Mouse (Mus musculus) mouse trophoblast stem cell (cell line): ENCODE measurements around the gene Arhgef25.

Source experiments
- in situ Hi-C, 2 experiments: fragments of 300-500 bp; cut with MseI, MboI; formaldehyde crosslinking; loops; 2 replicates in 1 of 2; 3 replicates in 1 of 2; pipeline ENCODE4 v1.15.1; 2025

The Arhgef25 gene

DNA sequence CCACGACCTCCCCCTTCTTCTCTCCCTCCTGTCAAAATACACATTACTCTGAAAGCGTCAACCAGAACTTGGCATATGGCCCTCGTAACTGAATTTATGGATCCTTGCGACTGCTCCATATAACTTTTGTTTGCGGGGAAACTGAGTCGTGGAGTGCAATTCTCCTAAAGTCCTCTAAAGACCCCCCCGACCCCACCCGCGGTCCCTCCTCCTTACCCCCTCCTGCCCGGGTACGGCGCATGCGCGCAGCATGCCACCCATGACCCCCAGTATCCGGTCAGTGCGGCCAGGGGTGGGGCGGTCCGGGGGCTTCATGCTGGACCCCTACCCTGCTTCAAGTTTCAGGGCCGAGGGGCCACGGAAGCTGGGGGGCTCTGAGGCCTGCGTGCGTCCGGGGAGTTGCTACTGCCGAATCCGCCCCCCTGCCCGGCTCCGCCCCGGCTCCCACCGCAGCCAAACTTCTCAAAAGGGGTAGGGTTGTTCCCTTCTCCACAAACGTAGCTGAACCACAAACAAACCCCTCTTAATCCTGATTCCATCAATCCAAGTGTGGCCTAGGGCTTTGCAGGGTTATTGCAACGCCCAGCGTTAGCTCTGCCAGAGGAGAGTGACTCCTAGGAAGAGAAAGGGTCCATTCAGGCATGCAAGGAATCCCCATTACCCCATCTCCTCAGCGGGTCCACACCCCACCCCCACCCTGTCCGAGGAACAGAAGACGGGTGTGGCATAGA lies at the start of gene Arhgef25:
Gene Arhgef25, minus strand, starts transcription at position 433 of the 731 bp plus-strand sequence.
- in situ Hi-C loops: no loop called here

DNA sequence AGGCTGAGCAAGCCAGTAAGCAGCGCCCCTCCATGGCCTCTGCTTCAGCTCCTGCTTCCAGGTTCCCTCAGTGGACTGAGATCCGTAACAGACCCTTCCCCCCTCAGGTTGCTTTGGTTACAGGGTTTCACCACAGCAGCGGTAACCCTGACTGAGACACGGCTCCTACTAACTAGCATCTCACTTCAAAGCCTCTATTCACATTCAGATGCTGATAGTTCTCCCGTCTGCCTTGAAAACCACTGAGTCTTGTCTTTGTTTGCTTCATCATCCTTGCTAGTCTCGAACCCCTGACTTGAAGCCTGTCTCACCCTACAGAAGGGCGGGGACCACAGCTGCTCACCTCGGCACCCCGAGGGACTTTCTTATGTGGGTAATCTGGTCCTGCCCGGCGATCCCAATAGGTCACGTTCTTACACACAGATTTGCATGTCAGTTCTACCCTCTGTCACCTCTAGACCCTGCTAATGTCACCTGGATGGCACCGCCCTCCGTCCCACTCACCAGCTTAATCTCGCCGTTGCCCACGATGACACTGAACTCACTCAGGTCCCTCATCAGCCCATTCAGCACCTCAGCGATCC lies 48.5 kb upstream of the Arhgef25 start:
- in situ Hi-C loops: no loop called here

DNA sequence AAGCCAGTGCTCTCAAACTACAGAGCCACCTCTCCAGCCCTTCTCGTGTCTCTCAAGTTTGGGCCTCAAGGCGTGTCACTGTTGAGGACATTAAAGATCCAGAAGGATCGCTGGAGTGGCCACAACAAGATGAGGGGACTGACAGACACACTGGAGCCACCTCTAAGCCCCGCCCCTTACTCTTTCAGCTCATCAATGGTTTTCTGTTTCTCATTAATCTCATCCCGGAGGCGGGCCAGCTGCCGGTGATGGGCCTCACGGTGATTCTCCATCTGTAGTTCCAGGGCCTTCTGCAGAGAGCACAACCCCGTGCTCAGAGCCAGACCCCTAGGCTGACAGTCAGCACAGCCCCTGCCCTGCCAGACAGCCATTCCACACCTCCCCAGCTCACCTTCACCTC lies 46.7 kb upstream of the Arhgef25 start:
- in situ Hi-C loops: no loop called here

DNA sequence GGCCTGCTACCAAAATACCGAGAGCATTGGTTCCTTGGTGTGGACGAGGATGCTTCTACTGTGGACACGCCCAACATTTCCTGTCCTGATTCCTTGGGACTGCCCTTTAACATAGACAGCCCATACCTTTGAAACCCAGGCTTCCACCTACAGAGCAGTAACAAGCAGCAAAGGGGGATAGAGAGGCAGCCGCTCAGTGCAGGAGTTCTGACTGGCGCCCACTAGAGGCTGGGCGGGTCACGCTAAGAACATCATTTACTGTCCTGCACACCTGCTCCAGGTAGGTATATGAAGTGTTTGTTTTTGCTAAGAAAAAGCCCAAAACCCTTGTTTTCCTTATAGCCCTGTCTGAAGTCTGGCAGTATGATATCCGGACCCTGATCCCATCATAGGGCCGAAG lies 43.3 kb upstream of the Arhgef25 start:
- in situ Hi-C loops: no loop called here

DNA sequence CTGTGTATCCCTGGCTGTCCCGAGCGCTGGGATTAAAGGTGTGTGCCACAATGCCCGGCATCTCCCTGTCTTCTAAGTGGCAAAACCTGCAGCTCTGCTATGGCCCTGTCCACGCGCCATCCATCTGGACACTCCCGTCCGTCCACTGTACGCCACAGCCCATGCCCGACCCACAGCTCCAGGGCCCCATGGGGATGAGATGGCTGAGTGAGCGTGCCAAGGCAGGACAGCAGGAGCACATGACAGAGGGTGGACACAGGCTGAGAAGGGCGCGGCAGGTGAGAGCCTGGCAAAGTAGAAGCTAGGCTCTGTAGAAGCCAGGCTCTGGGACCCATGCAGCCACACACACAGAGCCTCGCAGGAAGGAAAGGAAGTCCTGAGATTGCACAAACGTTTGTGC lies 41.9 kb upstream of the Arhgef25 start:
- in situ Hi-C loops: no loop called here

DNA sequence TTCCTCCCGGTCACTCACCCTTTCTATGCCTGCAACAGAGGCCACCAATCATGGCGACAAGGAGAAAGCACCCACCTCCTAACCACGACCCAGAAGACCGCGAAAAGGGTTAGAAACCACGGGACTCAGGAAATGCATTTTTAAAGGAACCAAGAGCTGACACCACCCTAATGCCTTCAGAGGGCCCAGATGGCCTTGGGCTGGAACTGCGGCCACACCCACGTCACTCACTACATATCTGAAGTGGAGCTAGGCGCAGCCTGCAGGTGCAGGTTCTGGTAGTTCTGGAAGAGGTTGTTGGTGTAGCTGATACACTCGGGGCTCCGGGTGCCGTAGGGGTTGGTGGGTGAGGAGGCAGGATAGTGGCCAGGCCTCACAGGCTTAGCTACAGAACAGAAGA lies 40.8 kb upstream of the Arhgef25 start:
- in situ Hi-C loops: no loop called here

DNA sequence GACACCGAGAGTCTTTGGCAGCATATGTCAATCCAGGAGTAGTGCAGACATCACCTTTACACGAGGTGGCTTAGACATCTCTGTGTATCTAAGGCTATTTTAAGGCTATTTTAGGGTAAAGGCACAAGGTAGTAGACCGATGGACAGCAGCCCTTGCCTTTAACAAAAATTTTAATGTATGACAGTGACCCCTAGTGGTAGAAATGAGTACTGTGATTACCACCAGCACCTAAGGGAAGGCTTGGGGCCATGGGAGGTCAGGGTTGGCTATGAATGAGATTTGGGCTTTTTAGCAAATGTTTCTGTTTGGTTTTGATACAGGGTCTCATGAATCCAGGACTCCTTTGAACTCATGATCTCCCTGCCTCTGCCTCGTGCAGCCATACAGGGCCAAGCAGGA lies 39.0 kb upstream of the Arhgef25 start:
- in situ Hi-C loops: loop anchor here in 1 of 2 experiments (5.0 kb wide), 1 partner anchor 52 kb away; no protein-coding TSS in a partner anchor

DNA sequence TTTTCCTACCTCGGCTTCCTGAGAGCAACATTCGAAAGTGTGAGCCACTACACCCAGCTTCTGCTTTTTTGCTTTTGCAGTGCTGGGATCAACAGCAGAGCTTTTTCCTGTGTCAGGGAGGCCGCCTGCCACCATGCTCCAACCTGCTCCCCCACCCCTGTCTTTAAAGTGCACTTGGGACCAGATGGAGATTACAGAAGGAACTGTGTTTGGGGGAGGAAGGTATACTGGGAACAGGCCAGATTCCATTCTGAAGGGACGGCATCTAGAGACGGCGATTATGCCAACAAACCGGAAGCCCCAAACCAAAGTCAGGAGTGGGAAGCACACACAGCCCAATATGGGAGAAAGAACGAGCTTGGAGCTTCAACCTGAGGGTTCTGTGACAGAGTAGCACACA lies 37.3 kb upstream of the Arhgef25 start:
- in situ Hi-C loops: loop anchor here in 1 of 2 experiments (5.0 kb wide), 1 partner anchor 50 kb away; no protein-coding TSS in a partner anchor

DNA sequence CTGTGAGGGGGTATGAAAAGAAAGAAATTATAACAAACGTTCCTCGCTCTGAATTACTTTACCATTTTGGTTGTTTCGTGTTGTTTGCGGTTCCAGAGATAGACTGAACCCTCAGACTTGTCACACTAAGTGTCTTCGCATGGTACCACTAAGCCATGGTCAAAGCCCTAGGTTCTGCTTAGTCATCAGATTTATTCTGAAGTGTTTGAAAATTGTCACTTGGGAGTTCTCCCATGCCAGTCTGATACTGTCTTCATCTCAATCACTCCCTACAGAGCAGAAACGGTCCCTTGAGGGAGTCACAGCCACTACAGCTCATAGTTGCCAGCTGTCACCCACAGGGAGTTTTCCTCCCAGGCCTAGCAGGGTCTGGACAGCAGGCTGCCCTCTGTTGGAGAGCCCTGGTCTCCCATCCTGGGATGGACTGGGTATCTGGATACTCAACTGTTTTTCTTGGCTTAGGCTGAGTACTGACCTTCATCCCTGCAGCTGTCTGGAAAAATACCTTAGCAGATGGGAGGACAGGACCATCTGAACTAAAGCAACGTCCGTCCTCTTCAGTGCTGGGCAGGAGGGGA lies 36.5 kb upstream of the Arhgef25 start:
- in situ Hi-C loops: loop anchor here in 1 of 2 experiments (5.0 kb wide), 1 partner anchor 49 kb away; no protein-coding TSS in a partner anchor

DNA sequence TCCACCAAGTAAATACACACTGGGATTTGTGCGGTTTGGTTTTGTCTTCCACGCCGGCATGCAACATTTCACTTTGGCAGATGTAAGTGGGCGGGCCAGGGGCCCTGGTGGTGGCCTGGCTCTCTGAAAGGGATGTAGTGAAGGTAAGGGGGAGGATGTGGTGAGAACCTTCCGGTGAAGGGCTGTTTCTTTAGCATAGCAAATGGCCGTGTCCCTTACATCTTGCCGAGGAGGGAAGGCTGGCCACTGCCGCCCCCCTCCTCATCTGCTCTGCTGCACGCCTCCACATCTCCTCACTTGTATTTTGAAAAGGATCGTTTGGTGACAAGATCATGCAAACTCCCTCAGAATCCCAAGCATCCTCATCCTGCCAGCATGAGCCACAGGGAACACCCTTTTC lies 35.8 kb upstream of the Arhgef25 start:
- in situ Hi-C loops: loop anchor here in 1 of 2 experiments (5.0 kb wide), 1 partner anchor 48 kb away; no protein-coding TSS in a partner anchor

DNA sequence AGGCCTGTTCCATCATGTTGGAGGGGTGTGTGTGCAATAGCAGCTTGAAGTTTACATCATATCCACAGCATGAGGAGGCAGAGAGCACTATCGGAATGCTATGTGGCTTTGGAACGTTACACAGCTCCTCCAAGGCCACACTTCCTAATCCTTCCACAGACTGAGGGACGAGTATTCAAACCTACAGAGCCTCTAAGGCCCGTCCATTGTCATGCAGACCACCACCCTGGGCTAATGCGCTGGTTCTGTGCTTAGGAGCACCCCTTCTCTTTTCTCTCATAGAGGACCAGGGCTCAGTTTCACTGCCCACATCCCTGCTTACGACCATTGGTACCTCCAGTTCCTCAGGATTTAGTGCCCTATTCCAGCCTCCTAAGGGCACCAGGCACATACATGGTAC lies 35.3 kb upstream of the Arhgef25 start:
- in situ Hi-C loops: loop anchor here in 1 of 2 experiments (5.0 kb wide), 1 partner anchor 48 kb away; no protein-coding TSS in a partner anchor

DNA sequence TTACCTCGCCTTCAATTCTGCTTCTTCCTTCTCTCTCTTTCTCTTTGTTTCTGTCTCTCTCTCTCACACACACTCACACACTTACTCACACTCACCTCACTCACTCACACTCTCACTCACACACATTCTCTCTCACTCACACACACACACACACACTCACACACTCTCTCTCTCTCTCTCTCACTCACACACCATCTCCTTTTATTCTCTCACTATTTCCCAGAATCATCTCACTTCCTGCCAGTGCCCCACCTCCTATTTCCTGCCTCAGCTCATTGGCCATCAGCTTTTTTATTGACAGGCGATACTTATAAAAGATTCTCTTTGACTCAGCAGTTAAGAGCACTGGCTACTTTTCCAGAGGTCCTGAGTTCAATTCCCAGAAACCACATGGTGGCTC lies 28.5 kb upstream of the Arhgef25 start:
- in situ Hi-C loops: no loop called here

DNA sequence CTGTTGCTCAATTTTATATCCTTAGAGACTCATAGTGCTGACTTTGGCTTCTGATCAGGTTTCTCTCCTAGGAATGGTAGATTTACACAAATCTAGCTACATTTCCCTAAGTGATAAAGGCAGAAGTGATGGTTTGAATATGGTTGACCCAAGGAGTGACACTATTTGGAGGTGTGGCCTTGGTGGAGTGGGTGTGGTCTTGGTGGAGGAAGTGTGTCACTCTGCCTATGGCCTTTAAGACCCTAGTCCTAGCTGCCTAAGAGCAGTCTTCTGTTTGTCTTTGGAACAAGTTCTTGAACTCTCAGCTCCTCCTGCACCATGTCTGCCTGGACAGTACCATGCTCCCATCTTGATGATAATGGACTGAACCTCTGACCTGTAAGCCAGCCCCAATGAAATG lies 27.3 kb upstream of the Arhgef25 start:
- in situ Hi-C loops: no loop called here

DNA sequence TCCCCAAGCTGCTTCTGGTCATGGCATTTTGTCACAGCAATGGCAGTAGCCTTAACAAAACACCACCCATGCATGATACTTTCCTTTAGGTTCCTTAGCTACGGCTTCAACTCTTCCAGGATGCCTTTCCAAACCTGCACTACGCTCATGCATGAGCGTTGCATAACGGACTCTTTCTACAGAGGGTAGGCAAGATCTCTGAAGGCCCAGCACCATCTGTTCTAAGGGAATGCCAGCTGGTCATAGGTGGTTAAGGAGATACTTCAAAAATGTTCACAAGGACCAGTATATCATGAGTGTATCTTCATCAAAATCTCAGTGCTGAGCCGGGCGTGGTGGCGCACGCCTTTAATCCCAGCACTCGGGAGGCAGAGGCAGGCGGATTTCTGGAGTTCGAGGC lies 26.6 kb upstream of the Arhgef25 start:
- in situ Hi-C loops: no loop called here

DNA sequence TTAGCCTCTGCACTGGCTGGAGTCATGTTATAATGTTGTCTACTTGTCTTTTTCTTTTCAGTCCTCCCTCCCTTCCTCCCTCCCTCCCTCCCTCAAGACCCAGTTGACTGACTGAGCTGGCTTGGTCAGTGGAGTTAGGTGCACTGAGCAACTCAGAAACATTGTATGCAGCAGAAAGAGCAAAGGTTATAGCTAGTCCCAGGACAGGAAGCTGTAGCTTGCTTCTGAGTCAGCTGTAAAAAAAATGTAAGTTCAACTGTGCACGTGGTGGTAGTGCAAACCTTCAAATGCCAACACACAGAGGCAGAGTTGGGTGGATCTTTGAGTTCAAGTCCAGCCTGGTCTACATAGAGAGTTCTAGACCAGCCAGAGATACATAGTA lies 24.5 kb upstream of the Arhgef25 start:
- in situ Hi-C loops: no loop called here

DNA sequence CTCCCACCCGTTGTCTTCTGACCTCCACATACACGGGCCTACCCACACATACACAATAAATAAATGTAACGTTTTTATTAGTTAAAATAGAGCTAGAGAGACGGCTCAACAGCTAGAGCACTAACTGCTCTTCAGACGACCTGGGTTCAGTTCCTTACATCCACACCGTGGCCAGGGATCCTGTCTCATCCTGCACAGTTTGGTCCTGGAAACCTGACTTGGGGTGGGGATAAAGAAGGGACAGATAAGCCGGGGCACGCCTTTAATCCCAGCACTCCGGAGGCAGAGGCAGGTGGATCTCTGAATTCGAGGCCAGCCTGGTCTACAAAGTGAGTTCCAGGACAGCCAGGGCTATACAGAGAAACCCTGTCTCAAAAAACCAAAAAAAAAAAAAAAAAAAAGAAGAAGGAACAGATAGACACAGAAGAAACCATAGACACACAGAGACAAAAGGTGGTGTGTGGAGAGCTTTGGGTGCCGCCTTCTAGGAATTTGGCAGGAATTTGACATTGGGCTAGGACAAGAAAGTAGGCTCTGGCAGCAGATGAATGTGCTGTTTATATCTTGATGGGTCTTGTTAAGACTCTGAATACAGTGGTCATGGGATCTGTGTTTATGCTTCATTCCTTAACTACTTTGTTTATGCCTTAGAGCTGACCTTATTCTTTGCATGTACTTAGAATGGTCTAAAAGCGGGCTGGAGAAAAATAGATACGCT lies 24.0 kb upstream of the Arhgef25 start:
- in situ Hi-C loops: no loop called here

DNA sequence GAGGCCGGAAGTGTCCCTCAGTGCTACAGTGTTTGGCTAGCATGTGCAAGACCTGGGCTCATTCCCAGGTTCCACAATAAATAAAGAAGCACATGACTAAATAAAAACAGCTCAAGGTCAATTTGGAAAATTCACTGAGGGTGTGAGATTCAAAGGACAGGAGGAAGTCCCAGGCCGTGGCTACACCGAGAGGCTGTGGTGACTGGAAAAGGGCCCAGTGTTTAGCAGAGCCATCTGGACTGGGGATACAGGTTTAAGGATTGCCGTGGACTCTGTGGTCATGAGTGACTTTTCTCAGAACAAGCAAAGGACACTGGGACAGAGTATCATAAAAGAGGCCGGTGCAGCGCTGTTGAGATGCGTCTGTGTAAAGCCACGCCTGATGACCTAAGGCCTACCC lies 23.4 kb upstream of the Arhgef25 start:
- in situ Hi-C loops: no loop called here

DNA sequence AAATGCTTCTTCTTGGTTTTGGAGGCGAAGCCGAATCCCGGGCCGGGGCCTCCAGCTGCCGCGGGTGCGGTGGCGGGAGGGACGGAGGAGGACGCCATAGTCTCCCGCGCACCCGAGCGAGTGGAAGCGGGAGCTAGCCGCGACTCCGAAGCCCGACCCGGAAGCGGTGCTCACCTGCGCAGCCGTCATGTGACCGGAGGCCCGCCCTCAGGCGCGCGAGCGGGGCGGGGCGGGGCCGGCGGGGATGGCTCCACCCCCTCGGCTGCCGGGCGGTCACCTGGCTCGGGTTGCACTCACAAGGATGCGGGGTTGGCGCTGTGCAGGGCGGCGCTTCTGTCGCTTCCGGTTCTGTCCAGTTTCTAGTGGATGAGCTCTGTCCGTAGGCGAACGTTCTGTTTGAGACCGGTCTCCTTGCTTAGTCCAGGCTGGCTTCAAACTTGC lies 21.6 kb upstream of the Arhgef25 start, which contains the start of gene Pip4k2c:
Gene Pip4k2c, minus strand, starts transcription at position 172 of the 441 bp plus-strand sequence.
- in situ Hi-C loops: no loop called here

DNA sequence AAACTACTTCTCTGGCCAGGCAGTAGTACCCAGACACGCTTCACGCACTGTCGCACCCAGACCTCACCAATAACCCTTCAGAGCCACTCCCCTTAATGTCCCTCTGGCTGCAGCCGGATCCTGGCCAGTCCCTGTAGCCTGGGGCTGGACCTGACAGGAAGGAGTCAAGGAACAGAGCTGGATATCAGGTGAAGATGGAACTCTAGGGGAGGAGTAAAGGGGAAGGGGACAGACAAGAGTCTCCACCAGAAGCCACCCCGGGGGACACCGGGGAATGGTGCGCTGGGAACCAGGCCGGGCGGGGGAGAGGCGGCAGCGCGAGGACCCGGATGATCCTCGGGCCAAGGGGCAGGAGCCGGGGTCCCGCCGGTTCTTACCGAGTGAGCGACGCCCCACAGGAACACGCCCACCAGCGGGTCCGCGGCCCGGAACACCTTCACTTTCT lies 21.1 kb upstream of the Arhgef25 start:
- in situ Hi-C loops: no loop called here

DNA sequence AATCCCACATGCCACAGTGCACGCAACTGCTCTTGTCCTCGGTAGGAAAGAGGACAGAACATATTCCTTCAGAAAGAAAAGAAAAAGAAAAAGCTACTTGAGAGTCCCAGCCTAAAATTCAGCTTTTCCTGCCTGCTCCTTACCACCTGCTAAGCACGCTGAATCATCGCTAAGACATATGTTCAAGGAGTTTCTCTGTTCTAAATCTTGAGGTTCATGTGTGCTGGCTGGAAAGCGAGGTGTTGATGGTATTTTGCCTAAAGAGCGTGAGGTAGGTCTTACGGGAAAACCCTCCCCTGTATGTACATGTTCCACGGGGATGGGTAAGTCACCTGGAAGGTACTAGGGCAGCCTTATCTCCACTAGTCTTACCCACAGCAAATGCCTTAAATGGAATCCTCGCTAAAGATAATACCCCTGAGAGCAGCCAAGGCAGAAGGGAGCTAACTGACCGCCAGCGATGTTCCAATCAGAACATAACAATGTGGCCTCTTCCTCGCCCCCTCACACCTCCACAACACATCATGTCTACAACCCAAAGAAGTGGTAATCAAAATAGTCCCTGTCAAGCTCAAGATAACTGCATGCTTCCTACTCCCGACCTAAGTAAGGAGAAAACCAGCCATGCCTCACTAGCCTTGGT lies 20.2 kb upstream of the Arhgef25 start:
- in situ Hi-C loops: no loop called here

DNA sequence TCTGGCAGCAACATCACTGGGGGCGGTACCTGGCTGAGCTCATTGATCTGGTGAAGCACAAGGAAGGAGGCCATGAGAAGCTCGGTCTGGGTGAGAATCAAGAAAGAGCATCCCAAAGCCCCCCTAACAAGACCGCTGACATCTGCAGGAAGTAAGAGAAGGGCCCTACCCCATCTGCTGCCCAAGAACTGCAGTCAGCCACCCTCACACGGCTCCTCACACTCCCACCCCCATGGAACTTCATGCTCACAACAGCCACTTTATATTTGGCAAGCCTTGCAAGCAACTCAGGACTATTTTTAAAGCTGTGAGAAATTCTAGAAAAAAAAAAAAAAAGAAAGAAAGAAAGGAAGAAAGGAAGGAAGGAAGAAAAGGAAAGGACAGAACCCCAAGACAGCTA lies 19.0 kb upstream of the Arhgef25 start:
- in situ Hi-C loops: no loop called here
